Mouse (Mus musculus) liver, embryonic 14.5 days (tissue): ENCODE results near the gene Hist2h2aa1. TPM values are rescaled to one million over a fixed set of nuclear protein-coding genes. Genes with fewer than 3 reads are reported as not detected.
"Not testable (repeated sequence)": the region's sequence is repeated elsewhere in the genome, so short reads cannot be mapped to it uniquely, and the experiment has no call there.

Experiments used
- ATAC-seq: fragments of 200-750 bp; cut with Nextera tagmentation; 2 replicates; pipeline ENCODE4 v1.8.0; 2017; ENCODE audit warnings: moderate number of reproducible peaks, mild to moderate bottlenecking, moderate library complexity; ENCODE audit not compliant: insufficient read depth
- DNase-seq, 3 experiments: peaks; one replicate each; pipeline ENCODE4 v3.0.0-alpha.2; 2012 to 2013; ENCODE audit warnings: low read depth in 3 of 3, low spot score in 3 of 3
- H3K27ac ChIP-seq: fragments of 300-500 bp; sonication (generic); 2 replicates; pipeline ENCODE4 v1.5.1; 2014; ENCODE audit warnings: moderate library complexity, mild to moderate bottlenecking, control low read depth, inconsistent platforms
- H3K27me3 ChIP-seq: fragments of 300-500 bp; sonication (generic); 2 replicates; pipeline ENCODE4 v1.6.1; 2014; ENCODE audit warnings: mild to moderate bottlenecking, low read length, moderate library complexity; ENCODE audit not compliant: control insufficient read depth, insufficient read depth
- H3K36me3 ChIP-seq: fragments of 300-500 bp; sonication (generic); replicated peaks from 2 replicates; pipeline ENCODE4 v1.6.1; 2014; ENCODE audit warnings: low read depth; ENCODE audit not compliant: control insufficient read depth, insufficient read depth
- H3K4me1 ChIP-seq, 2 experiments: fragments of 200-500 bp in 1 of 2; fragments of 300-500 bp in 1 of 2; sonication (generic) in 1 of 2; replicated peaks; 2 replicates each; pipeline ENCODE4 v1.6.1; 2012 to 2014; ENCODE audit warnings: antibody characterized with exemption in 1 of 2, inconsistent platforms in 1 of 2, low read length in 1 of 2; ENCODE audit not compliant: control insufficient read depth in 2 of 2, insufficient read depth in 2 of 2
- H3K4me2 ChIP-seq: fragments of 300-500 bp; sonication (generic); 2 replicates; pipeline ENCODE4 v1.6.1; 2014; ENCODE audit warnings: low read depth, mild to moderate bottlenecking, control low read depth, moderate library complexity
- H3K4me3 ChIP-seq, 2 experiments: fragments of 200-500 bp in 1 of 2; fragments of 300-500 bp in 1 of 2; sonication (generic) in 1 of 2; 2 replicates each; pipeline ENCODE4 v1.5.1; 2012 to 2014; ENCODE audit warnings: low read depth in 2 of 2, low read length in 2 of 2, mild to moderate bottlenecking in 2 of 2, control low read depth in 1 of 2, inconsistent platforms in 1 of 2, moderate library complexity in 1 of 2; ENCODE audit not compliant: insufficient read depth in 1 of 2
- H3K9ac ChIP-seq: fragments of 300-500 bp; sonication (generic); replicated peaks from 2 replicates; pipeline ENCODE4 v1.6.1; 2014; ENCODE audit warnings: mild to moderate bottlenecking, control low read depth, moderate library complexity
- H3K9me3 ChIP-seq: fragments of 300-500 bp; sonication (generic); 2 replicates; pipeline ENCODE4 v1.6.1; 2016; ENCODE audit warnings: low read length, mixed read lengths; ENCODE audit not compliant: control insufficient read depth
- CTCF ChIP-seq: IDR thresholded peaks from 2 replicates; pipeline ENCODE4 v1.5.1; 2016; ENCODE audit warnings: antibody characterized with exemption, low read depth, control low read depth
- EP300 ChIP-seq: IDR thresholded peaks from 2 replicates; pipeline ENCODE4 v1.6.1; 2016; ENCODE audit warnings: antibody characterized with exemption, low read depth
- WGBS: fragments of 180-500 bp; shearing (Covaris S2); extraction: QIAGEN DNeasy Blood & Tissue Kit; methylation state at CpG from one replicate; pipeline ENCODE4 v1.1.7; 2014; ENCODE audit not compliant: insufficient replicate concordance; 5-methylcytosine and 5-hydroxymethylcytosine counted together
- polyA plus RNA-seq, 2 experiments: library from polyadenylated mRNA; depleted of rRNA in 1 of 2; stranded (reverse) in 1 of 2; unstranded in 1 of 2; fragments of >200 nt; fragmentation: Nextera tagmentation in 1 of 2; extraction: Ambion mirVana in 1 of 2; gene quantifications; 2 replicates each; pipeline versions ENCODE4 v1.2.1 to v1.2.3; 2012 to 2014

Hist2h2aa1 gene
- polyA plus RNA-seq, 2 experiments = 32.0 to 45.7 TPM

DNA sequence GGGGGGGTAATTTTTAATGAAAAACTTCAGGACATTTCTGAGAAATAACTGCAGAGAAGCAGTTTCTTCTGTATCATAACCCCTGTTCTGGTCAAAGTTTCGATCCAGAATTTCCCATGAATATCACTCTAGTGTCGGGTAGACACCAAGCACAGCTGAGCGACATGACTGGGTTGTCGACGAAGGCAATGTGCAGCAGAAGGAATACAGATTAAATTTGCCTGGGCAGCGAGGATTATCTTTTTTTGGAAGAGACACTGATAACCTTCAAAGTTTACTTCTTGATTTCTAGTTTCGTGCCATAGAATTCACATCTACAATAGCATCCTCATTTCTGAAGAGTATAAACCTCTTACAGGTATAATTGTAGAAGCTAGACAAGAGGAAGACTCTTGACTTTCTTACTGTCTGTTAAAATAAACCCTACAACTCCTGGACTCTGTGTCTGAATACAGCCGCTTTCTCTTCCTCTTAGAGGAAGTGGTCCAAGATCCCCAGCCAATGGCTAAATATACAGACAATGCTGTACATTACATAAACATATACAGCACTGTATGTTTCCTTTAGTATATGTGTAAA lies 20.9 kb downstream of the Hist2h2aa1 start:
- peak overlapping the region; percentile 31 for H3K4me2 ChIP-seq
- TF ChIP-seq CTCF = no peak
- TF ChIP-seq EP300 = 0 out of 2 replicates have a peak, but pooled peaks have one; percentile 32
- no peaks in the 10 kb centered on the region for H3K36me3 ChIP-seq
- no peaks in the 10 kb centered on the region for H3K9me3 ChIP-seq
- peak overlapping the region; percentile 49 for H3K9ac ChIP-seq
- ATAC-seq (no peak), DNase-seq (no peak)
- no peak overlapping the region for H3K4me3 ChIP-seq
- H3K4me1 ChIP-seq = peaks cover 36 to 44% of the 10 kb centered on the region in 2 experiments
- no peaks in the 10 kb centered on the region for H3K27me3 ChIP-seq
- H3K27ac ChIP-seq = peak overlapping the region; percentile 97
- 41% methylated on average over 8 of the region's 8 CpGs for WGBS

DNA sequence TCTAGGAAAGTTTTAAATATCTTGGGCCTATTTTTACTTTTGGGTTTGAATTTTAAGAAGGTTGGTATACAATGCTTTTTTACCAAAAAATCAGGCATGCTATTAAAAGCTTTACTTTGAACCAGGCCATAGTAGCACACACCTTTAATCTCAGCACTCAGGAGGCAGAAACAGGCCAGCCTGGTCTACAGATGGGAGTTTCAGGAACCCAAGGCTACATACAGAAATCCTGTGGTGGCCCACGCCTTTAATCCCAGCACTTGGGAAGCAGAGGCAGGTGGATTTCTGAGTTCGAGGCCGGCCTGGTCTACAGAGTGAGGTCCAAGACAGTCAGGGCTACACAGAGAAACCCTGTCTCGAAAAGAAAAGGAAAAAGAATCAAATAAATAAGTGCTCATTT lies 22.2 kb downstream of the Hist2h2aa1 start:
- Histone ChIP-seq H3K4me3 (peak overlapping the region in 1 of 2 experiments; percentile 54; a peak in 2 of 4 replicates), H3K27me3 (no peaks in the 10 kb centered on the region), H3K4me2 (peak overlapping the region; percentile 80), H3K9ac (peak overlapping the region; percentile 83), H3K36me3 (no peaks in the 10 kb centered on the region), H3K27ac (peak overlapping the region; percentile 97), H3K9me3 (no peaks in the 10 kb centered on the region), H3K4me1 (peaks cover 29 to 35% of the 10 kb centered on the region in 2 experiments)
- 59% methylated on average over 4 of the region's 4 CpGs for WGBS
- ATAC-seq = no peak
- no peak for TF ChIP-seq CTCF
- TF ChIP-seq EP300 = no peak
- no peak for DNase-seq

DNA sequence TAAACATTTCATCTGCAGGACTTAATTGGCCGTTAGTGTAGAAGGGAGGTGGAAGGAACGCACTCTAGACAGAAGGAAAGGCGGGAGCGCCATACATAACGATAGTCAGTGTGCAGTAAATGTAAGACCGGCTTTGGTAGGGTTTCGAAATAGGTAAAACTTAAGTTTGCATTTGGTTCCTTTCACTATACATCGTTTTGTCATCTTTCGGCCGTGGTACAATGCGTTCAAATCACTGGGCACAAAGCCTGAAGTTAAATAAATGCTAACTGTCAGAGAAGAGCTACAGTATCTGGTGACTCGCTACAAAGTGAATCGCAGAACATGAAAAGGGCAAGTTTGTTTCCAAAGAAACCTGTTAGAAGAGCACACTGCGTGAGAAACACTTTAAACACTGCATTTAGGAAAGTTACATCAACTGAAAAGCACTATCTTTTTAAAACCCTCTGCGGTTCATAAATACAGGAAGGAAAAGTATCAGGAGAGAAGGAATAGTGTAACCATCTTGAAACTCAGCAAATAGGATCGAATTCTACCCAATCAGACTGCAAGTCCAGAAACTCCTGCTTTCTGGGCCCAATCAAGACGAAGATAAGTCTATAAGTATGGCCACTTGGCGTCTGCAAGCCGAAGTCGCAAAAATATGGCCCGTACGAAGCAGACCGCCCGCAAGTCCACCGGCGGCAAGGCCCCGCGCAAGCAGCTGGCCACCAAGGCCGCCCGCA lies 22.9 kb downstream of the Hist2h2aa1 start, which contains the start of gene Hist2h3b:
Hist2h3b (plus strand) TSS at position 604 of the 725 bp plus-strand sequence.
- Histone ChIP-seq H3K4me1 (peaks cover 29 to 35% of the 10 kb centered on the region in 2 experiments), H3K36me3 (no peaks in the 10 kb centered on the region), H3K9ac (peak within 1 kb of the TSS; percentile 97), H3K4me2 (peak within 1 kb of the TSS; percentile 82), H3K27me3 (no peaks in the 10 kb centered on the region), H3K9me3 (no peaks in the 10 kb centered on the region), H3K27ac (peak within 1 kb of the TSS; percentile 97), H3K4me3 (peak within 1 kb of the TSS; percentile 63)
- DNase-seq = peak; percentile 80 to 85 (median 82)
- 22% methylated on average over 29 of the region's 30 CpGs for WGBS
- peak; percentile 45 for ATAC-seq
- TF ChIP-seq CTCF = no peak
- TF ChIP-seq EP300 = peak; percentile 64

DNA sequence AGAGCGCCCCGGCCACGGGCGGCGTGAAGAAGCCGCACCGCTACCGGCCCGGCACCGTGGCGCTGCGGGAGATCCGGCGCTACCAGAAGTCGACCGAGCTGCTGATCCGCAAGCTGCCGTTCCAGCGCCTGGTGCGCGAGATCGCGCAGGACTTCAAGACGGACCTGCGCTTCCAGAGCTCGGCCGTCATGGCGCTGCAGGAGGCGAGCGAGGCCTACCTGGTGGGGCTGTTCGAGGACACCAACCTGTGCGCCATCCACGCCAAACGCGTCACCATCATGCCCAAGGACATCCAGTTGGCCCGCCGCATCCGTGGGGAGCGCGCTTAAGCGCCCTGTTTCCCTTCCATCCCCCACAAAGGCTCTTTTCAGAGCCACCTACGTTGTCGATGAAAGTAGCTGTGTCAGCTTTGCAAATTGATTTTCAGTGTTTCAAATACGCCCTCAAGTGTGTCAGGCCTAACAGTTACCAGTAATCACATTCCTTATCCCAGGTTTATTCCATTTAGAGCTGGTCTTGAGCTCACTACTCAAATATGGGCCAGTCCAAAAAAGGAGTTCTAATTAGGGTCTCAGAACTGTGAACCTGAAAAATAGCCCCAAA lies 23.6 kb downstream of the Hist2h2aa1 start:
- H3K27me3 ChIP-seq, H3K9me3 ChIP-seq, DNase-seq, H3K36me3 ChIP-seq: not testable (repeated sequence)
- Histone ChIP-seq H3K4me1 (peaks cover 32 to 38% of the 10 kb centered on the region in 2 experiments), H3K9ac (peak overlapping the region; percentile 97), H3K4me3 (peak overlapping the region; percentile 63), H3K4me2 (peak overlapping the region; percentile 82), H3K27ac (peak overlapping the region; percentile 97)
- WGBS = under 1% methylated on average over 10 of the region's 44 CpGs
- ATAC-seq = peak; percentile 53
- peak; percentile 17; the same call in 1 of the 2 replicates for TF ChIP-seq EP300
